Comparison of ENCODE assay signal across 23 mouse cellular contexts in the genomic region with DNA sequence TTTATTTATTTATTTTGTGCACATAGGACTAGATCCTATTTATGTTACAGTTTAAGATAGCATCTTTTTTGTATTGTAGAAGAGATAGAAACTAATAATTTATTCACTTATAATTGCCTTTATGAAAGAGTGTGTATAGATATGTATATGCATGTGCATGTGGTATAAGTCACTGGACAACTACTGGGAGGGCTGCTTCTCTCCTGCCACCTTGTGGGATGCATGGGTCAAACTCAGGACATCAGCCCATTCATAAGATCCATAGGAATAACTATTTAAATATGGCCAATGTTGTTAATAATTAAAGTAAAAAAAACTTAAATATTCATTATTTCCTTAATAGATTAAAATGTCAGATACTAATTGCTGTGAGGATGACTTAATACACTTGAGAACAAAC.
A peak's percentile ranks its signal among the peaks of the same experiment; 100 is the strongest.
DNase-seq lines count a peak whose midpoint lies in the region; ATAC-seq and TF ChIP-seq lines count a peak whose summit lies in the region.
"Had no signal": no experiment of that assay in that cellular context is flagged by ENCODE, and none has a peak within 500 bp of the region (broad histone marks: within the 10 kb centered on the region; RNA-seq: fewer than 3 reads in every experiment).

No protein-coding gene starts in this region.

- no peak overlapping the region for H3K27ac ChIP-seq in embryonic facial prominence, embryonic 11.5 days (replicated peaks; ENCODE audit: low read depth, low read length)
- H3K27ac ChIP-seq in embryonic facial prominence, embryonic 10.5 days (replicated peaks), result no peak overlapping the region
- no peak overlapping the region for H3K27ac ChIP-seq in kidney, postnatal 0 days
- H3K27ac ChIP-seq in midbrain, postnatal 0 days (ENCODE audit: low read depth, low read length), result no peak overlapping the region
- H3K27ac ChIP-seq in midbrain, embryonic 11.5 days (ENCODE audit: low read depth, low read length), result no peak overlapping the region
- H3K27ac ChIP-seq in stomach, postnatal 0 days (replicated peaks), result no peak overlapping the region
- H3K27ac ChIP-seq: gastrocnemius, adult 2 months; heart, embryonic 15.5 days; hindbrain, embryonic 12.5 days; lung, embryonic 15.5 days had no signal

- TF ChIP-seq EP300 in stomach, postnatal 0 days (optimal IDR thresholded peaks at IDR 0.05), result no peak

- no peaks in the 10 kb centered on the region for H3K27me3 ChIP-seq in embryonic facial prominence, embryonic 11.5 days (ENCODE audit: control insufficient read depth, insufficient read depth, low read length)
- no peaks in the 10 kb centered on the region for H3K27me3 ChIP-seq in embryonic facial prominence, embryonic 10.5 days (replicated peaks; ENCODE audit: low read depth, poor library complexity, severe bottlenecking)
- no peaks in the 10 kb centered on the region for H3K27me3 ChIP-seq in kidney, postnatal 0 days (ENCODE audit: insufficient read depth, low read length)
- no peaks in the 10 kb centered on the region for H3K27me3 ChIP-seq in midbrain, postnatal 0 days (ENCODE audit: insufficient read depth, low read length)
- H3K27me3 ChIP-seq in midbrain, embryonic 11.5 days (ENCODE audit: control insufficient read depth, insufficient read depth, low read length), result no peaks in the 10 kb centered on the region
- no peaks in the 10 kb centered on the region for H3K27me3 ChIP-seq in stomach, postnatal 0 days (ENCODE audit: control insufficient read depth, insufficient read depth, low read length)
- H3K27me3 ChIP-seq: heart, embryonic 15.5 days; hindbrain, embryonic 12.5 days; lung, embryonic 15.5 days had no signal

- no peak for DNase-seq in embryonic facial prominence, embryonic 11.5 days (ENCODE audit: low spot score)
- no peak for DNase-seq in embryonic facial prominence, embryonic 10.5 days (ENCODE audit: low spot score)
- DNase-seq in kidney, postnatal 0 days (ENCODE audit: low spot score), result no peak
- DNase-seq in kidney, adult 9 months, result no peak
- DNase-seq in midbrain, postnatal 0 days (ENCODE audit: low spot score), result no peak
- DNase-seq in midbrain, embryonic 11.5 days (ENCODE audit: low spot score, missing footprints), result no peak
- no peak for DNase-seq in stomach, postnatal 0 days (ENCODE audit: low spot score)
- no peak for DNase-seq in adrenal gland, postnatal 14 days
- DNase-seq: adrenal gland, postnatal 25 days; cerebellum, adult 9-10 months; forebrain, postnatal 0 days; gastrocnemius, adult 2 months; heart, adult 11 months; kidney, adult 11 months; kidney, postnatal 36 days; layer of hippocampus, adult 9-11 months; liver; thymus, adult 2 months had no signal

- no peaks in the 10 kb centered on the region for H3K9me3 ChIP-seq in embryonic facial prominence, embryonic 11.5 days (replicated peaks; ENCODE audit: control insufficient read depth, low read length)
- no peaks in the 10 kb centered on the region for H3K9me3 ChIP-seq in embryonic facial prominence, embryonic 10.5 days
- no peaks in the 10 kb centered on the region for H3K9me3 ChIP-seq in kidney, postnatal 0 days (replicated peaks; ENCODE audit: low read length)
- no peaks in the 10 kb centered on the region for H3K9me3 ChIP-seq in midbrain, postnatal 0 days (ENCODE audit: low read length)
- H3K9me3 ChIP-seq in midbrain, embryonic 11.5 days (ENCODE audit: control insufficient read depth, low read length), result no peaks in the 10 kb centered on the region
- H3K9me3 ChIP-seq in stomach, postnatal 0 days (ENCODE audit: control insufficient read depth, low read length), result no peaks in the 10 kb centered on the region
- H3K9me3 ChIP-seq: heart, embryonic 15.5 days; hindbrain, embryonic 12.5 days; lung, embryonic 15.5 days had no signal

- no peak overlapping the region for H3K4me2 ChIP-seq in embryonic facial prominence, embryonic 11.5 days (ENCODE audit: low read depth, low read length)
- H3K4me2 ChIP-seq in kidney, postnatal 0 days (ENCODE audit: low read length), result no peak overlapping the region
- no peak overlapping the region for H3K4me2 ChIP-seq in midbrain, postnatal 0 days (ENCODE audit: low read depth, low read length, poor library complexity, severe bottlenecking)
- no peak overlapping the region for H3K4me2 ChIP-seq in midbrain, embryonic 11.5 days
- no peak overlapping the region for H3K4me2 ChIP-seq in stomach, postnatal 0 days (replicated peaks; ENCODE audit: low read depth)
- H3K4me2 ChIP-seq: heart, embryonic 15.5 days; hindbrain, embryonic 12.5 days; lung, embryonic 15.5 days had no signal

- no peaks in the 10 kb centered on the region for H3K36me3 ChIP-seq in embryonic facial prominence, embryonic 11.5 days (replicated peaks; ENCODE audit: control insufficient read depth, insufficient read depth, low read depth, low read length)
- H3K36me3 ChIP-seq in embryonic facial prominence, embryonic 10.5 days (replicated peaks), result no peaks in the 10 kb centered on the region
- no peaks in the 10 kb centered on the region for H3K36me3 ChIP-seq in kidney, postnatal 0 days (ENCODE audit: insufficient read depth, low read length)
- H3K36me3 ChIP-seq in midbrain, postnatal 0 days (ENCODE audit: insufficient read depth, low read length), result no peaks in the 10 kb centered on the region
- no peaks in the 10 kb centered on the region for H3K36me3 ChIP-seq in midbrain, embryonic 11.5 days (ENCODE audit: control insufficient read depth, insufficient read depth, low read length)
- H3K36me3 ChIP-seq in stomach, postnatal 0 days (ENCODE audit: control insufficient read depth, insufficient read depth, low read length), result no peaks in the 10 kb centered on the region
- H3K36me3 ChIP-seq: heart, embryonic 15.5 days; hindbrain, embryonic 12.5 days; lung, embryonic 15.5 days had no signal

- TF ChIP-seq CTCF in kidney, postnatal 0 days (IDR thresholded peaks at IDR 0.05; ENCODE audit: low read depth), result peak; percentile 58
- TF ChIP-seq CTCF in midbrain, postnatal 0 days (IDR thresholded peaks at IDR 0.05), result peak; percentile 51
- peak; percentile 21; the same call in 1 of the 2 replicates for TF ChIP-seq CTCF in stomach, postnatal 0 days (IDR thresholded peaks at IDR 0.05; ENCODE audit: low read depth)

- 0 out of 2 replicates have a peak, but pooled peaks have one; percentile 23 for ATAC-seq in embryonic facial prominence, embryonic 11.5 days (replicated peaks; ENCODE audit: insufficient number of reproducible peaks, low FRiP score, low TSS enrichment, low read depth)
- no peak for ATAC-seq in kidney, postnatal 0 days (replicated peaks; ENCODE audit: low FRiP score, low read depth)
- no peak for ATAC-seq in midbrain, postnatal 0 days (ENCODE audit: low FRiP score)
- ATAC-seq in midbrain, embryonic 11.5 days (ENCODE audit: low FRiP score), result no peak
- ATAC-seq in stomach, postnatal 0 days (ENCODE audit: low FRiP score, low TSS enrichment), result no peak
- ATAC-seq: activated CD4-positive, CD25-positive, alpha-beta regulatory T cell, adult 4 months; forebrain, postnatal 0 days had no signal

- H3K4me3 ChIP-seq in embryonic facial prominence, embryonic 11.5 days (ENCODE audit: low read depth, low read length), result no peak overlapping the region
- no peak overlapping the region for H3K4me3 ChIP-seq in embryonic facial prominence, embryonic 10.5 days
- H3K4me3 ChIP-seq in kidney, postnatal 0 days (replicated peaks; ENCODE audit: low read depth, low read length), result no peak overlapping the region
- no peak overlapping the region for H3K4me3 ChIP-seq in midbrain, postnatal 0 days (ENCODE audit: low read depth, low read length)
- H3K4me3 ChIP-seq in midbrain, embryonic 11.5 days (ENCODE audit: low read depth, low read length), result no peak overlapping the region
- H3K4me3 ChIP-seq in stomach, postnatal 0 days (ENCODE audit: low read depth, low read length), result no peak overlapping the region
- H3K4me3 ChIP-seq: gastrocnemius, adult 2 months; heart, embryonic 15.5 days; hindbrain, embryonic 12.5 days; lung, embryonic 15.5 days; myocyte had no signal

- no peak overlapping the region for H3K9ac ChIP-seq in embryonic facial prominence, embryonic 11.5 days (replicated peaks; ENCODE audit: low read length)
- no peak overlapping the region for H3K9ac ChIP-seq in kidney, postnatal 0 days (ENCODE audit: low read depth, low read length)
- no peak overlapping the region for H3K9ac ChIP-seq in midbrain, postnatal 0 days (replicated peaks; ENCODE audit: low read length, poor library complexity, severe bottlenecking)
- no peak overlapping the region for H3K9ac ChIP-seq in midbrain, embryonic 11.5 days (ENCODE audit: low read length)
- no peak overlapping the region for H3K9ac ChIP-seq in stomach, postnatal 0 days (ENCODE audit: low read length)
- H3K9ac ChIP-seq: forebrain, postnatal 0 days; heart, embryonic 15.5 days; hindbrain, embryonic 12.5 days; lung, embryonic 15.5 days had no signal

- H3K4me1 ChIP-seq in embryonic facial prominence, embryonic 11.5 days (ENCODE audit: control insufficient read depth, insufficient read depth, low read length), result no peaks in the 10 kb centered on the region
- H3K4me1 ChIP-seq in embryonic facial prominence, embryonic 10.5 days, result no peaks in the 10 kb centered on the region
- H3K4me1 ChIP-seq in kidney, postnatal 0 days (replicated peaks; ENCODE audit: insufficient read depth, low read length), result no peaks in the 10 kb centered on the region
- H3K4me1 ChIP-seq in midbrain, postnatal 0 days (ENCODE audit: insufficient read depth, low read length), result no peaks in the 10 kb centered on the region
- H3K4me1 ChIP-seq in midbrain, embryonic 11.5 days (ENCODE audit: control insufficient read depth, insufficient read depth, low read length), result no peaks in the 10 kb centered on the region
- H3K4me1 ChIP-seq in stomach, postnatal 0 days (replicated peaks; ENCODE audit: control insufficient read depth, insufficient read depth), result no peaks in the 10 kb centered on the region
- H3K4me1 ChIP-seq: heart, embryonic 15.5 days; hindbrain, embryonic 12.5 days; lung, embryonic 15.5 days had no signal
